Comparison of ENCODE assay signal across 18 mouse cellular contexts in genomic region chr11:51759251-51759650, GRCm38 (mm10).
"Had no signal": no experiment of that assay in that cellular context is flagged by ENCODE, and none has a peak within 500 bp of the region (broad histone marks: within the 10 kb centered on the region; RNA-seq: fewer than 3 reads in every experiment).

No protein-coding gene starts in this region.

- H3K9me3 ChIP-seq: kidney, embryonic 15.5 days; limb, embryonic 10.5 days; limb, embryonic 13.5 days; liver, embryonic 15.5 days; midbrain, embryonic 12.5 days; midbrain, embryonic 15.5 days; neural tube, embryonic 13.5 days had no signal

- H3K4me2 ChIP-seq: kidney, embryonic 15.5 days; limb, embryonic 13.5 days; liver, embryonic 15.5 days; midbrain, embryonic 12.5 days; midbrain, embryonic 15.5 days; neural tube, embryonic 13.5 days had no signal

- H3K9ac ChIP-seq: kidney, embryonic 15.5 days; limb, embryonic 13.5 days; liver, embryonic 15.5 days; midbrain, embryonic 12.5 days; midbrain, embryonic 15.5 days; neural tube, embryonic 13.5 days had no signal

- H3K36me3 ChIP-seq: kidney, embryonic 15.5 days; limb, embryonic 10.5 days; limb, embryonic 13.5 days; liver, embryonic 15.5 days; midbrain, embryonic 12.5 days; midbrain, embryonic 15.5 days; neural tube, embryonic 13.5 days had no signal

- H3K4me3 ChIP-seq: kidney, embryonic 15.5 days; limb, embryonic 10.5 days; limb, embryonic 13.5 days; liver, embryonic 15.5 days; midbrain, embryonic 12.5 days; midbrain, embryonic 15.5 days; neural tube, embryonic 13.5 days had no signal

- H3K27ac ChIP-seq: hindbrain, postnatal 0 days; kidney, embryonic 15.5 days; limb, embryonic 10.5 days; limb, embryonic 13.5 days; liver, embryonic 15.5 days; midbrain, embryonic 12.5 days; midbrain, embryonic 15.5 days; neural tube, embryonic 13.5 days had no signal

- ATAC-seq: hindbrain, postnatal 0 days; midbrain, embryonic 15.5 days had no signal

- DNase-seq: kidney, adult 11 months; kidney, adult 8-10 months; kidney, postnatal 10 days; kidney, postnatal 36 days; liver; retina, postnatal 1 day; right cerebral cortex, postnatal 25 days; thymus, adult 2 months; thymus, postnatal 14 days; thymus, postnatal 4 days had no signal
